ENCODE assay signal across 24 mouse cellular contexts in genomic region chr16:94589648-94590047, GRCm38 (mm10). TPM values are rescaled to one million over a fixed set of nuclear protein-coding genes. Genes with fewer than 3 reads are reported as not detected.
DNase-seq lines count a peak whose midpoint lies in the region; ATAC-seq and TF ChIP-seq lines count a peak whose summit lies in the region.
"Had no signal": no experiment of that assay in that cellular context is flagged by ENCODE, and none has a peak within 500 bp of the region (broad histone marks: within the 10 kb centered on the region; RNA-seq: fewer than 3 reads in every experiment).

No protein-coding gene starts in this region.

- no peaks in the 10 kb centered on the region for H3K36me3 ChIP-seq in heart, embryonic 10.5 days
- no peaks in the 10 kb centered on the region for H3K36me3 ChIP-seq in kidney, adult 2 months (ENCODE audit: control insufficient read depth, insufficient read depth, low read length)
- peaks cover 4 to 29% of the 10 kb centered on the region in 2 experiments for H3K36me3 ChIP-seq in CH12.LX (replicated peaks in 1 of 2; ENCODE audit: control insufficient read depth in 1 of 2, insufficient read depth in 1 of 2, low read length in 1 of 2)
- H3K36me3 ChIP-seq: limb, embryonic 12.5 days had no signal

- H3K9ac ChIP-seq in CH12.LX (ENCODE audit: insufficient read depth, low read depth), result peak overlapping the region; percentile 1; the same call in 1 of the 2 replicates
- H3K9ac ChIP-seq: forebrain, embryonic 13.5 days; kidney, embryonic 15.5 days; limb, embryonic 12.5 days; midbrain, embryonic 13.5 days had no signal

- no peak overlapping the region for H3K4me3 ChIP-seq in heart, embryonic 10.5 days
- no peak overlapping the region for H3K4me3 ChIP-seq in kidney, adult 2 months (ENCODE audit: insufficient read depth, low read depth, low read length)
- no peak overlapping the region for H3K4me3 ChIP-seq in CH12.LX (replicated peaks in 1 of 3; ENCODE audit: low read depth in 2 of 3, low read length in 2 of 3, poor library complexity in 1 of 3)
- H3K4me3 ChIP-seq: forebrain, embryonic 13.5 days; kidney, embryonic 15.5 days; limb, embryonic 12.5 days; midbrain, embryonic 13.5 days had no signal

- H3K27me3 ChIP-seq in heart, embryonic 10.5 days (ENCODE audit: insufficient read depth, poor library complexity, severe bottlenecking), result no peaks in the 10 kb centered on the region
- H3K27me3 ChIP-seq in kidney, adult 2 months (replicated peaks; ENCODE audit: control insufficient read depth, insufficient read depth, low read length), result no peaks in the 10 kb centered on the region
- H3K27me3 ChIP-seq in CH12.LX (replicated peaks), result no peaks in the 10 kb centered on the region
- H3K27me3 ChIP-seq: forebrain, embryonic 13.5 days; kidney, embryonic 15.5 days; limb, embryonic 12.5 days; megakaryocyte, embryonic 14.5 days; midbrain, embryonic 13.5 days had no signal

- peaks cover 80% of the 10 kb centered on the region for H3K4me1 ChIP-seq in heart, embryonic 10.5 days
- peaks cover 51% of the 10 kb centered on the region for H3K4me1 ChIP-seq in kidney, adult 2 months (ENCODE audit: control insufficient read depth, insufficient read depth, low read length)
- H3K4me1 ChIP-seq in CH12.LX (ENCODE audit: control insufficient read depth in 1 of 2, insufficient read depth in 2 of 2), result peaks cover 35 to 100% of the 10 kb centered on the region in 2 experiments

- no peak for TF ChIP-seq EP300 in CH12.LX (IDR thresholded peaks at IDR 0.05; ENCODE audit: low read length)

- TF ChIP-seq RAD21 in CH12.LX (IDR thresholded peaks at IDR 0.05; ENCODE audit: low read depth, low read length), result no peak

- no peak for TF ChIP-seq CTCF in kidney, adult 2 months (conservative IDR thresholded peaks at IDR 0.05; ENCODE audit: insufficient read depth, insufficient read length, low read depth, low read length)
- TF ChIP-seq CTCF in CH12.LX (conservative IDR thresholded peaks at IDR 0.05 in 1 of 2, IDR thresholded peaks at IDR 0.05 in 1 of 2; ENCODE audit: low read depth in 2 of 2, low read length in 2 of 2), result no peak

- DNase-seq in heart, embryonic 10.5 days (ENCODE audit: low spot score), result peak; percentile 13
- DNase-seq in heart, postnatal 14 days, result no peak
- DNase-seq in kidney, adult 2 months, result peak; percentile 58
- no peak for DNase-seq in kidney, adult 8-10 months
- DNase-seq in CH12.LX (ENCODE audit: extremely low read depth), result no peak
- peak; percentile 54 for DNase-seq in skeletal muscle tissue, adult 2 months (ENCODE audit: low read depth, low spot score)
- DNase-seq: adrenal gland, adult 2 months; adrenal gland, postnatal 36 days; cerebellum, adult 8-10 months; cerebellum, postnatal 36 days; gastrocnemius, postnatal 14 days; lung, postnatal 4 days; retina, postnatal 1 day; right cerebral cortex, postnatal 14 days; spleen, adult 18-20 months; thymus, postnatal 25 days had no signal

- dilution Hi-C loops in CH12.LX (cut with MboI; ENCODE audit: extremely low pct_ligation_motif_present, extremely low pct_unique_long_range_greater_than_20kb, low sequenced_read_pairs), result no loop called here

- intact Hi-C loops in heart, postnatal 14 days (cut with DNase I), result no loop called here

- no peaks in the 10 kb centered on the region for H3K9me3 ChIP-seq in heart, embryonic 10.5 days
- H3K9me3 ChIP-seq in CH12.LX (replicated peaks; ENCODE audit: low read length), result no peaks in the 10 kb centered on the region
- H3K9me3 ChIP-seq: forebrain, embryonic 13.5 days; kidney, embryonic 15.5 days; limb, embryonic 12.5 days; megakaryocyte, embryonic 14.5 days; midbrain, embryonic 13.5 days had no signal

- WGBS in heart, embryonic 10.5 days, result 86% methylated on average over 1 of the region's 1 CpGs
- WGBS in kidney, adult 2 months, result 45% methylated on average over 1 of the region's 1 CpGs

- no peak overlapping the region for H3K27ac ChIP-seq in heart, embryonic 10.5 days
- H3K27ac ChIP-seq in kidney, adult 2 months (ENCODE audit: insufficient read depth, low read depth, low read length), result no peak overlapping the region
- peak overlapping the region; percentile 53; the same call in 1 of the 2 replicates for H3K27ac ChIP-seq in CH12.LX (ENCODE audit: insufficient read depth, low read depth)
- H3K27ac ChIP-seq: forebrain, embryonic 13.5 days; limb, embryonic 12.5 days; midbrain, embryonic 13.5 days had no signal

- H3K79me2 ChIP-seq in CH12.LX (replicated peaks; ENCODE audit: control insufficient read depth, extremely low read depth, insufficient read depth, poor library complexity, severe bottlenecking), result peaks cover 96% of the 10 kb centered on the region

- no peak for TF ChIP-seq POLR2A in kidney, adult 2 months (IDR thresholded peaks at IDR 0.05; ENCODE audit: low read depth, low read length)
- TF ChIP-seq POLR2A in CH12.LX (IDR thresholded peaks at IDR 0.05; ENCODE audit: low read depth, low read length), result no peak

- in situ Hi-C loops in CH12.LX (cut with MboI; ENCODE audit: low pct_ligation_motif_present, low pct_unique_long_range_greater_than_20kb, low sequenced_read_pairs), result no loop called here

- H3K4me2 ChIP-seq in CH12.LX (ENCODE audit: insufficient read depth, low read depth, poor library complexity, severe bottlenecking), result peak overlapping the region; percentile 13; the same call in 1 of the 2 replicates
- H3K4me2 ChIP-seq: forebrain, embryonic 13.5 days; heart, embryonic 11.5 days; kidney, embryonic 15.5 days; limb, embryonic 12.5 days; liver, embryonic 11.5 days; midbrain, embryonic 13.5 days had no signal

- no peak for ATAC-seq in CD4-positive, CD25-positive, alpha-beta regulatory T cell, adult 4 months
- ATAC-seq: forebrain, embryonic 13.5 days; midbrain, embryonic 13.5 days had no signal

TF ChIP-seq in CH12.LX, 34 proteins besides CTCF, POLR2A, EP300 and RAD21:
- TF ChIP-seq RCOR1 (conservative IDR thresholded peaks at IDR 0.05; ENCODE audit: low read depth, low read length) (no peak), MAZ (IDR thresholded peaks at IDR 0.05; ENCODE audit: low read depth, low read length) (no peak), TCF12 (IDR thresholded peaks at IDR 0.05; ENCODE audit: low read depth, low read length) (no peak), MAX (IDR thresholded peaks at IDR 0.05; ENCODE audit: low read length) (no peak), MEF2A (IDR thresholded peaks at IDR 0.05; ENCODE audit: borderline replicate concordance, low read depth, low read length) (no peak), IRF4 (IDR thresholded peaks at IDR 0.05; ENCODE audit: low read depth, low read length) (no peak), ZMIZ1 (IDR thresholded peaks at IDR 0.05; ENCODE audit: low read depth, low read length) (no peak), TBP (conservative IDR thresholded peaks at IDR 0.05; ENCODE audit: low read depth, low read length) (no peak), KAT2A (IDR thresholded peaks at IDR 0.05; ENCODE audit: insufficient replicate concordance, low read length) (no peak), MAFK (IDR thresholded peaks at IDR 0.05; ENCODE audit: insufficient replicate concordance, low read length) (no peak), CHD2 (IDR thresholded peaks at IDR 0.05; ENCODE audit: low read length) (no peak), PAX5 (IDR thresholded peaks at IDR 0.05; ENCODE audit: low read length) (no peak), USF2 (conservative IDR thresholded peaks at IDR 0.05; ENCODE audit: low read depth, low read length) (no peak), E2F4 (IDR thresholded peaks at IDR 0.05; ENCODE audit: insufficient replicate concordance, low read depth, low read length) (no peak), ZNF384 (IDR thresholded peaks at IDR 0.05; ENCODE audit: low read depth, low read length) (no peak), ZC3H11A (IDR thresholded peaks at IDR 0.05; ENCODE audit: low read depth, low read length) (no peak), MYC (IDR thresholded peaks at IDR 0.05; ENCODE audit: low read depth, low read length) (no peak), USF1 (IDR thresholded peaks at IDR 0.05; ENCODE audit: low read depth, low read length) (no peak), SIN3A (IDR thresholded peaks at IDR 0.05; ENCODE audit: low read length) (no peak)

RNA-seq across cellular contexts. Expression of gene Dyrk1a, which starts 19.8 kb away (rescaled TPM):
- 7.7 and 8.1 TPM in 2 replicates for polyA plus RNA-seq in heart, embryonic 10.5 days (2016; fragmentation: Nextera tagmentation; extraction: Ambion mirVana)
- total RNA-seq in heart, postnatal 14 days (2021), result 10 to 100 TPM; 68.6 to 69.6 TPM
- 25.5 and 27.2 TPM in 2 replicates for polyA plus RNA-seq in kidney, adult 2 months (2012; rRNA removed)
- total RNA-seq in CH12.LX (2012; rRNA removed) (32.4 and 36.1 TPM in 2 replicates), CH12.LX (2014; rRNA removed) (39.2 and 40.4 TPM in 2 replicates)
- 42.9 and 53.7 TPM in 2 replicates for polyA plus RNA-seq in CH12.LX (2012; ENCODE audit: insufficient read length, low read depth)
- 10 to 100 TPM; 24.2 to 26.6 TPM for polyA plus RNA-seq in CD4-positive, CD25-positive, alpha-beta regulatory T cell, adult 4 months (2017; shearing (Covaris generic))

Comparison
In these comparisons a context has a peak if more than half of its experiments do, and no peak if none do; other contexts are left out.
1. DNase-seq: peak in heart, embryonic 10.5 days (single experiment), kidney, adult 2 months (single experiment) and skeletal muscle tissue, adult 2 months (single experiment); none in heart, postnatal 14 days (0 of 2), kidney, adult 8-10 months (0 of 2) and CH12.LX (single experiment).